Mouse (Mus musculus) lung, embryonic 14.5 days (tissue): Measurements from ENCODE around the gene Gadd45b. TPM values are rescaled to one million over a fixed set of nuclear protein-coding genes. Genes with fewer than 3 reads are reported as not detected.
A peak's percentile ranks its signal among the peaks of the same experiment; 100 is the strongest.

Experiments
- ATAC-seq: fragments of 200-750 bp; cut with Nextera tagmentation; 2 replicates; pipeline ENCODE4 v1.8.0; 2017; ENCODE audit warnings: mild to moderate bottlenecking, moderate TSS enrichment, moderate library complexity; ENCODE audit not compliant: insufficient read depth
- DNase-seq: peaks from one replicate; pipeline ENCODE4 v3.0.0-alpha.2; 2015
- H3K27ac ChIP-seq: fragments of 300-500 bp; sonication (generic); 2 replicates; pipeline ENCODE4 v1.5.1; 2014; ENCODE audit warnings: low read depth, mild to moderate bottlenecking, moderate library complexity
- H3K27me3 ChIP-seq: fragments of 300-500 bp; sonication (generic); 2 replicates; pipeline ENCODE4 v1.6.1; 2014; ENCODE audit warnings: low read length, control low read depth; ENCODE audit not compliant: insufficient read depth
- H3K36me3 ChIP-seq: fragments of 300-500 bp; sonication (generic); 2 replicates; pipeline ENCODE4 v1.6.1; 2014; ENCODE audit warnings: control low read depth; ENCODE audit not compliant: insufficient read depth
- H3K4me1 ChIP-seq: fragments of 300-500 bp; sonication (generic); 2 replicates; pipeline ENCODE4 v1.6.1; 2014; ENCODE audit warnings: antibody characterized with exemption, control low read depth; ENCODE audit not compliant: insufficient read depth
- H3K4me2 ChIP-seq: fragments of 300-500 bp; sonication (generic); 2 replicates; pipeline ENCODE4 v1.6.1; 2014; ENCODE audit warnings: mild to moderate bottlenecking
- H3K4me3 ChIP-seq: fragments of 300-500 bp; sonication (generic); 2 replicates; pipeline ENCODE4 v1.5.1; 2014; ENCODE audit warnings: low read depth, low read length
- H3K9ac ChIP-seq: fragments of 300-500 bp; sonication (generic); 2 replicates; pipeline ENCODE4 v1.6.1; 2014
- H3K9me3 ChIP-seq: fragments of 300-500 bp; sonication (generic); 2 replicates; pipeline ENCODE4 v1.6.1; 2016; ENCODE audit warnings: low read depth, low read length, control low read depth
- CTCF ChIP-seq: IDR thresholded peaks from 2 replicates; pipeline ENCODE4 v1.5.1; 2016; ENCODE audit warnings: antibody characterized with exemption, low read depth
- WGBS: fragments of 180-500 bp; shearing (Covaris S2); extraction: QIAGEN DNeasy Blood & Tissue Kit; methylation state at CpG from one replicate; pipeline ENCODE4 v1.1.7; 2014; 5-methylcytosine and 5-hydroxymethylcytosine counted together
- polyA plus RNA-seq: library from polyadenylated mRNA; unstranded; fragments of >200 nt; fragmentation: Nextera tagmentation; extraction: Ambion mirVana; gene quantifications from 2 replicates; pipeline ENCODE4 v1.2.1, GENCODE M21; 2014

Gene Gadd45b
- polyA plus RNA-seq, 1 experiment from 2014 or later: 18.3 TPM

DNA sequence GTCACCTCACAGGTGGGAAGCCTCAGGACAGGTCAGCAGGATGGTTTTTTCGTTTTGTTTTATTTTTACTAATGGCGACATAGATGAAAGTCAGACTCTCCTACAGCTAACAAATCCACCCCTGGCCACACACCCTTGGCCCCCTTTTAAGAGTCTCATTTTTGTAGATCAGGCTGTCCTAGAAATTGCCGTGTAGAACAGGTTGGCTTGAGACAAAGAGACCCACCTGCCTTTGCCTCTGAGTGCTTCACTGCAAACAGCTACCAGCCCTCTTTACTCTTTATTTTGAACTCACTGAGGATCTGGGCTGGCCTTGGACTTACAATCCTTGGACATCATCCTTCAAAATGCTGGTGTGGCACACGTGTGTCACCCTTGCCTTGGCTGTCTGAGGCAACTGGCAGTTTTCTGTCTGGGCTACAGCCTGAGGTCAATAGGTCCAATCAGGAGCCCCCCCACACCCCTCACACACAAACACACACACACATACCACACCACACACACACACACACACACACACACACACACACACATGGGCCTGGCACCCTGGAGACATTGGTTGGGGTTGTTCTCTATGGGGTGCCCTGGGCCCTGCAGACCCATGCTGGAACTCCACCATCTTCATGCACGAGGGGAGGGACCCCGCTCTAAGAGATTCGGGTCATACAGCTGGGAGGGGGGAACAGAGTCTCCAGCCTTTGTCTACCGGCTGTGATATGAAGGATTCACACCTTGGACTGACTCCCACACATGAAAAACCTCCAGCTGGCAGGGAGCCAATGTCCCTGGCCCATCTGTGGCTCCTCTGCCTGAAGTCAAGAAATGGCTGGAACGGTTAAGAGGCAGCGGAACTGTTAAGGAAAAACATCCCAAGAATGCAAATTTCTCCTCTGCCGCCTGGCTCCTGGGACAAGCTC is 42.5 kb downstream of the Gadd45b start:
- H3K27ac ChIP-seq: peak overlapping the region; percentile 69; the same call in 1 of the 2 replicates
- peaks cover 21% of the 10 kb centered on the region for H3K4me1 ChIP-seq
- no peaks in the 10 kb centered on the region for H3K27me3 ChIP-seq
- ATAC-seq (peak; percentile 69), DNase-seq (peak; percentile 89)
- no peak for TF ChIP-seq CTCF
- H3K4me3 ChIP-seq: no peak overlapping the region
- H3K9me3 ChIP-seq: no peaks in the 10 kb centered on the region
- WGBS: 23% methylated on average over 11 of the region's 11 CpGs
- no peak overlapping the region for H3K9ac ChIP-seq
- H3K36me3 ChIP-seq: no peaks in the 10 kb centered on the region
- H3K4me2 ChIP-seq: 0 out of 2 replicates have a peak overlapping the region, but pooled peaks have one; percentile 7

- H3K4me3 ChIP-seq: no peak overlapping the region
- no peak overlapping the region for H3K27ac ChIP-seq
- H3K4me1 ChIP-seq: peaks cover 16% of the 10 kb centered on the region
- DNase-seq (no peak), ATAC-seq (no peak)
- 84% methylated on average over 1 of the region's 1 CpGs for WGBS
- no peaks in the 10 kb centered on the region for H3K36me3 ChIP-seq
- no peak for TF ChIP-seq CTCF
- H3K9me3 ChIP-seq: no peaks in the 10 kb centered on the region
- H3K4me2 ChIP-seq: no peak overlapping the region
- H3K9ac ChIP-seq: no peak overlapping the region
- H3K27me3 ChIP-seq: no peaks in the 10 kb centered on the region
These were observed 43.8 kb downstream of the Gadd45b start for GRCm38 (mm10) chr10:80973722-80974121.

GRCm38 (mm10) chr10:80975478-80975877 is 45.6 kb downstream of the Gadd45b start:
- no peak for TF ChIP-seq CTCF
- 86% methylated on average over 11 of the region's 11 CpGs for WGBS
- ATAC-seq (no peak), DNase-seq (no peak)
- H3K27ac ChIP-seq: no peak overlapping the region
- H3K27me3 ChIP-seq: no peaks in the 10 kb centered on the region
- no peaks in the 10 kb centered on the region for H3K36me3 ChIP-seq
- H3K9ac ChIP-seq: no peak overlapping the region
- H3K4me2 ChIP-seq: no peak overlapping the region
- no peak overlapping the region for H3K4me3 ChIP-seq
- no peaks in the 10 kb centered on the region for H3K9me3 ChIP-seq
- peaks cover 16% of the 10 kb centered on the region for H3K4me1 ChIP-seq

- Histone ChIP-seq H3K4me3 (no peak overlapping the region), H3K9ac (no peak overlapping the region), H3K4me1 (no peaks in the 10 kb centered on the region), H3K36me3 (no peaks in the 10 kb centered on the region), H3K27me3 (peaks cover 27% of the 10 kb centered on the region), H3K9me3 (no peaks in the 10 kb centered on the region), H3K27ac (no peak overlapping the region), H3K4me2 (no peak overlapping the region)
- 45% methylated on average over 7 of the region's 7 CpGs for WGBS
- DNase-seq: no peak
- no peak for TF ChIP-seq CTCF
- no peak for ATAC-seq
These were observed 51.8 kb downstream of the Gadd45b start for GRCm38 (mm10) chr10:80981564-80982112.

Other genes starting within 250 kb of the Gadd45b start
- 35.1 and 40.3 TPM in 2 replicates for gene Mob3a, start 228.1 kb upstream of the Gadd45b start, polyA plus RNA-seq
- 6.7 and 7.3 TPM in 2 replicates for gene Izumo4, start 227.9 kb upstream of the Gadd45b start, polyA plus RNA-seq
- 62.0 and 69.6 TPM in 2 replicates for gene Ap3d1, start 187.8 kb upstream of the Gadd45b start, polyA plus RNA-seq
- 26.9 and 29.1 TPM in 2 replicates for gene Dot1l, start 174.9 kb upstream of the Gadd45b start, polyA plus RNA-seq
- 97.2 and 98.4 TPM in 2 replicates for gene Sf3a2, start 131.9 kb upstream of the Gadd45b start, polyA plus RNA-seq
- 113 and 121 TPM in 2 replicates for gene Plekhj1, start 131.4 kb upstream of the Gadd45b start, polyA plus RNA-seq
- gene Amh, start 124.8 kb upstream of the Gadd45b start, polyA plus RNA-seq: 0.11 and 0.14 TPM in 2 replicates
- gene Jsrp1, start 116.6 kb upstream of the Gadd45b start, polyA plus RNA-seq: 0.93 and 0.97 TPM in 2 replicates
- 1,866 and 1,984 TPM in 2 replicates for gene Oaz1, start 103.4 kb upstream of the Gadd45b start, polyA plus RNA-seq
- gene Lingo3, start 86.0 kb upstream of the Gadd45b start, polyA plus RNA-seq: 0.05 and 0.17 TPM in 2 replicates
- gene Lsm7, start 74.9 kb upstream of the Gadd45b start, polyA plus RNA-seq: 334 and 337 TPM in 2 replicates
- gene Sppl2b, start 74.8 kb upstream of the Gadd45b start, polyA plus RNA-seq: 32.3 and 38.7 TPM in 2 replicates
- 0.05 TPM in 1 of 2 replicates, not detected in the other for gene Tmprss9, start 58.2 kb upstream of the Gadd45b start, polyA plus RNA-seq
- 315 and 321 TPM in 2 replicates for gene Timm13, start 29.1 kb upstream of the Gadd45b start, polyA plus RNA-seq
- 22.9 and 24.4 TPM in 2 replicates for gene Lmnb2, start 11.8 kb upstream of the Gadd45b start, polyA plus RNA-seq
- gene Gng7, start 84.9 kb downstream of the Gadd45b start, polyA plus RNA-seq: 4.5 and 5.7 TPM in 2 replicates
- 0.08 and 0.09 TPM in 2 replicates for gene Diras1, start 95.6 kb downstream of the Gadd45b start, polyA plus RNA-seq
- 11.7 and 15.2 TPM in 2 replicates for gene Slc39a3, start 107.4 kb downstream of the Gadd45b start, polyA plus RNA-seq
- gene Sgta, start 130.1 kb downstream of the Gadd45b start, polyA plus RNA-seq: 172 and 186 TPM in 2 replicates
- 48.1 and 55.9 TPM in 2 replicates for gene Thop1, start 140.0 kb downstream of the Gadd45b start, polyA plus RNA-seq
- gene Creb3l3, start 168.8 kb downstream of the Gadd45b start, polyA plus RNA-seq: 0.41 and 0.58 TPM in 2 replicates
- 180 and 199 TPM in 2 replicates for gene Map2k2, start 175.8 kb downstream of the Gadd45b start, polyA plus RNA-seq
- gene Zbtb7a, start 205.1 kb downstream of the Gadd45b start, polyA plus RNA-seq: 22.4 and 25.0 TPM in 2 replicates
- gene Pias4, start 237.8 kb downstream of the Gadd45b start, polyA plus RNA-seq: 38.7 and 47.9 TPM in 2 replicates
- gene Eef2, start 246.6 kb downstream of the Gadd45b start, polyA plus RNA-seq: 481 and 493 TPM in 2 replicates